Mouse (Mus musculus): Measurements from ENCODE around the gene Cbln1.

DNA sequence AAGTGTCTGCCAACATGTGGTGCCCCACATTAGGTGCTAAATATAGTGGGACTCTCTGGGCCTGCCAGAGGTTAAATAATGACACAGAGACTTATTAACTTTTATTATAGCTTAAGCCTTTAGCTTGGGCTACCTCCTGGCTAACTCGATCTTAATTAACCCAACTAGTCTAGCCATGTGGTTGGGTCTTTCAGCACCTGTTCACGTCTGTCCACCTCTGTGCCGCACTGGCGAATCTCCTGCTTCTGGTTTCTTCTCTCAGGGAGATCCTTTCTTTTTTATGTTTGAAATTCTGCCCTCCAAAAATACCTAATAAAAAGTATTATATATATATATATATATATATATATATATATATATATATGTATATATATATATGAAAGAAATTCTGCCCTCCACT lies 19.6 kb downstream of the Cbln1 start:
- TF ChIP-seq POLR2A (IDR thresholded peaks at IDR 0.05; ENCODE audit: low read depth, low read length) (no peak), CTCF (IDR thresholded peaks at IDR 0.05; ENCODE audit: borderline replicate concordance, insufficient read depth, low read length) (no peak)

All from embryonic fibroblast, embryonic 13.5 days (primary cell).